ENCODE assay signal across 39 mouse cellular contexts in the genomic region with DNA sequence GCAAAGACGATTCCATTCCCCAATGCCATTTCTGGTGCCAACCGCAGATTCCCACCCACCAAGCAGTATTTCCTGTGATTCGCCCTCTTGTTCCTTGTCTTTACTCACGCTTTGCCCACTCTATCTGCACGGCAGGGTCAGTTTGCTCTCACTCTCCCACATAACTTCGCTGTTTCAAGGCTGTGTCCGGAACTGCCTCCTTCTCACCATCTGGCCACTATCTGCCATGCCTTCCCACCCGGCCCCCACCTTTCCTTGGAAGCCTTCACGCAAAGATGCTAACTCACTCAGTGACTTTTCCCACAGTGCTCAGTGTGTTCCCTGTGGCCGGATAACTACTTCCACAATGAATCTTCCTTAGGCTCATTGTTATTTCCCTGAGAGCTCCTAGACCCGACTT. TPM values are rescaled to one million over a fixed set of nuclear protein-coding genes. Genes with fewer than 3 reads are reported as not detected.
DNase-seq lines count a peak whose midpoint lies in the region; ATAC-seq and TF ChIP-seq lines count a peak whose summit lies in the region.
"Had no signal": no experiment of that assay in that cellular context is flagged by ENCODE, and none has a peak within 500 bp of the region (broad histone marks: within the 10 kb centered on the region; RNA-seq: fewer than 3 reads in every experiment).

No protein-coding gene starts in this region.

- no peaks in the 10 kb centered on the region for H3K4me1 ChIP-seq in forebrain, postnatal 0 days (ENCODE audit: insufficient read depth)
- H3K4me1 ChIP-seq: embryonic facial prominence, embryonic 12.5 days; limb, embryonic 13.5 days; megakaryocyte, embryonic 14.5 days; midbrain, embryonic 13.5 days had no signal

- no peak overlapping the region for H3K4me2 ChIP-seq in forebrain, postnatal 0 days (ENCODE audit: low read depth)
- H3K4me2 ChIP-seq: embryonic facial prominence, embryonic 12.5 days; forebrain, embryonic 15.5 days; heart, embryonic 12.5 days; hindbrain, embryonic 13.5 days; limb, embryonic 13.5 days; liver, embryonic 11.5 days; midbrain, embryonic 13.5 days had no signal

- intact Hi-C loops in left cerebral cortex, postnatal 4 days (cut with DNase I), result loop anchor here (10.0 kb wide), 1 partner anchor 200 kb away; no protein-coding TSS in a partner anchor
- intact Hi-C loops in left cerebral cortex, adult 2 months (cut with DNase I), result loop anchor here (1.0 to 10.0 kb wide), 5 partner anchors 49 to 440 kb away; no protein-coding TSS in a partner anchor

- H3K9me3 ChIP-seq in forebrain, postnatal 0 days (ENCODE audit: low read length), result no peaks in the 10 kb centered on the region
- H3K9me3 ChIP-seq: embryonic facial prominence, embryonic 12.5 days; forebrain, embryonic 10.5 days; forebrain, embryonic 15.5 days; heart, embryonic 12.5 days; hindbrain, embryonic 13.5 days; limb, embryonic 13.5 days; megakaryocyte, embryonic 14.5 days; midbrain, embryonic 13.5 days had no signal

- no peak for TF ChIP-seq CTCF in left cerebral cortex, adult 2 months (IDR thresholded peaks at IDR 0.05)
- TF ChIP-seq CTCF in forebrain, postnatal 0 days (IDR thresholded peaks at IDR 0.05; ENCODE audit: low read depth), result no peak

- no peak for ATAC-seq in forebrain, postnatal 0 days
- ATAC-seq: forebrain, embryonic 15.5 days; intestine, postnatal 0 days; midbrain, embryonic 13.5 days; Patski had no signal

- H3K4me3 ChIP-seq in left cerebral cortex, adult 2 months, result no peak overlapping the region
- H3K4me3 ChIP-seq in forebrain, postnatal 0 days (ENCODE audit: low read depth, low read length), result no peak overlapping the region
- H3K4me3 ChIP-seq: embryonic facial prominence, embryonic 12.5 days; forebrain, embryonic 10.5 days; forebrain, embryonic 15.5 days; heart, embryonic 12.5 days; hindbrain, embryonic 13.5 days; limb, embryonic 13.5 days; megakaryocyte, embryonic 14.5 days; midbrain, embryonic 13.5 days had no signal

- H3K27ac ChIP-seq in left cerebral cortex, adult 2 months, result no peak overlapping the region
- H3K27ac ChIP-seq in forebrain, postnatal 0 days (ENCODE audit: low read depth, low read length), result no peak overlapping the region
- H3K27ac ChIP-seq: embryonic facial prominence, embryonic 12.5 days; forebrain, embryonic 10.5 days; forebrain, embryonic 15.5 days; hindbrain, embryonic 13.5 days; limb, embryonic 13.5 days; midbrain, embryonic 13.5 days had no signal

- DNase-seq in left cerebral cortex, adult 11 months (ENCODE audit: low spot score), result peak; percentile 2
- no peak for DNase-seq in left cerebral cortex, postnatal 4 days
- DNase-seq in retina, postnatal 1 day, result peak; percentile 10
- no peak for DNase-seq in retina, embryonic 14.5 days (ENCODE audit: low spot score)
- DNase-seq in brain, adult 2 months (ENCODE audit: low read depth, low spot score), result peak; percentile 71
- DNase-seq in left cerebral cortex, adult 2 months (ENCODE audit: extremely low spot score in 1 of 2, low spot score in 2 of 2), result peak; percentile 20 to 57
- no peak for DNase-seq in forebrain, postnatal 0 days
- DNase-seq in cerebellum, postnatal 36 days, result no peak
- DNase-seq: adrenal gland, postnatal 10 days; cerebellum, adult 11 months; cerebellum, adult 9-10 months; embryo, embryonic 11 days; gastrocnemius, postnatal 25 days; heart, adult 18-20 months; heart, postnatal 4 days; kidney, postnatal 14 days; layer of hippocampus, adult 9-11 months; lung, postnatal 36 days; spleen, adult 18-20 months; thymus, adult 2 months; thymus, postnatal 36 days had no signal

- no peaks in the 10 kb centered on the region for H3K27me3 ChIP-seq in forebrain, postnatal 0 days (ENCODE audit: insufficient read depth, low read length)
- H3K27me3 ChIP-seq: embryonic facial prominence, embryonic 12.5 days; forebrain, embryonic 15.5 days; heart, embryonic 12.5 days; hindbrain, embryonic 13.5 days; Patski had no signal

- WGBS in forebrain, postnatal 0 days, result 84% methylated on average over 11 of the region's 11 CpGs

- no peak overlapping the region for H3K9ac ChIP-seq in forebrain, postnatal 0 days
- H3K9ac ChIP-seq: embryonic facial prominence, embryonic 12.5 days; forebrain, embryonic 15.5 days; heart, embryonic 12.5 days; hindbrain, embryonic 13.5 days; limb, embryonic 13.5 days; midbrain, embryonic 13.5 days had no signal

- H3K36me3 ChIP-seq in forebrain, postnatal 0 days (ENCODE audit: insufficient read depth), result no peaks in the 10 kb centered on the region
- H3K36me3 ChIP-seq: embryonic facial prominence, embryonic 12.5 days; forebrain, embryonic 10.5 days; forebrain, embryonic 15.5 days; heart, embryonic 12.5 days; hindbrain, embryonic 13.5 days; limb, embryonic 13.5 days; midbrain, embryonic 13.5 days had no signal

RNA-seq across cellular contexts. Expression of a gene that starts 21.4 kb away (rescaled TPM):
- not detected for total RNA-seq in left cerebral cortex, postnatal 4 days (2021)
- total RNA-seq in left cerebral cortex, adult 2 months (2021), result not detected
- not detected in 2 replicates for total RNA-seq in forebrain, postnatal 0 days (2014; rRNA removed)
- not detected in 2 replicates for polyA plus RNA-seq in forebrain, postnatal 0 days (2015; fragmentation: Nextera tagmentation; extraction: Ambion mirVana)
- total RNA-seq: adrenal gland, postnatal 10 days; gastrocnemius, adult 18-20 months; gastrocnemius, postnatal 25 days; heart, adult 18-20 months; heart, postnatal 4 days; left cerebral cortex, adult 8-10 months; MEL; monocyte, adult 5-6 weeks; neutrophil, adult 5-6 weeks had no signal
- polyA plus RNA-seq: embryonic facial prominence, embryonic 12.5 days; forebrain, embryonic 10.5 days; forebrain, embryonic 15.5 days; heart, embryonic 12.5 days; hindbrain, embryonic 13.5 days; intestine, postnatal 0 days; kidney, embryonic 14.5 days; limb, embryonic 13.5 days; liver, embryonic 11.5 days; liver, embryonic 16.5 days; midbrain, embryonic 13.5 days had no signal

Comparison
In these comparisons a context has a peak if more than half of its experiments do, and no peak if none do; other contexts are left out.
1. DNase-seq: peak in left cerebral cortex, adult 11 months (single experiment), retina, postnatal 1 day (single experiment), brain, adult 2 months (single experiment) and left cerebral cortex, adult 2 months (2 of 2); none in left cerebral cortex, postnatal 4 days (single experiment), retina, embryonic 14.5 days (single experiment), forebrain, postnatal 0 days (single experiment) and cerebellum, postnatal 36 days (0 of 2).